Mouse (Mus musculus): ENCODE results near the gene Agmat. TPM values are rescaled to one million over a fixed set of nuclear protein-coding genes. Genes with fewer than 3 reads are reported as not detected.

Gene Agmat
- total RNA-seq (2023), result not detected

DNA sequence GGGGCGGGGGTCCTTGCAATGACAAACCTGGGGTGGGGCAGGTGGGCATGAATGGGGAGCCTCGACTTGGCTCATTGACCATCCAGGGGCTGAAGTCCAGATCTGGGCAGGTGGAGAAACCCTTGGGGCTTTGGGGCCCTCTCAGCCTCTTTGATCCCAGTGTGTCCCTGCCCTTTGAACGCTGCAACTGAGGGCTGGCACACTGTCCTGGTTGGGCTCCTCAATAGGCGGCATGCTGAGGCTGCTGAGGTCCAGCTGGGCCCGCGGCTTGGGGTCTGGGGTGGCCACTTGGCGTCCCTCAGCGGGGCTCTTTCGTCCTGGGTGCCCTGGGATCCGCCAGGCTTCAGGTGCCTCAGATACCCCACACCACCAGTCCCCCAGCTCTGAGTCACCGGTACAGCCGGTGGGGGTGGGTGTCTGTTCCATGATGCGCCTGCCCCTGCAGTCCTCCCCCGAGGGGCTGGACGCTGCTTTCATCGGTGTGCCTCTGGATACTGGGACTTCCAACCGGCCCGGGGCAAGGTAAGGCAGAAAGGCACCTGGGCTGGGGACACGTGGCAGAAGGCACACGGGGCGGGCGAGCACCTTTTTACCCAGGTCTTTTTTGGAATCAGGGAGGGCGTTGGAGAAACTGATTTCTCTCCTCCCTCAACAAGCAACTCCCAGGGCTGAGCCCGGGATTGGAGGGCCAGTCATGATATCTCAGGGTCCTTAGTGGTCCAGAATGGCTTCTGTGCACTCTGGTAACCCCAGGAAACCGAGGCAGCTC lies at the start of gene Agmat:
Gene Agmat, plus strand, starts transcription at position 95 of the 769 bp plus-strand sequence.

DNA sequence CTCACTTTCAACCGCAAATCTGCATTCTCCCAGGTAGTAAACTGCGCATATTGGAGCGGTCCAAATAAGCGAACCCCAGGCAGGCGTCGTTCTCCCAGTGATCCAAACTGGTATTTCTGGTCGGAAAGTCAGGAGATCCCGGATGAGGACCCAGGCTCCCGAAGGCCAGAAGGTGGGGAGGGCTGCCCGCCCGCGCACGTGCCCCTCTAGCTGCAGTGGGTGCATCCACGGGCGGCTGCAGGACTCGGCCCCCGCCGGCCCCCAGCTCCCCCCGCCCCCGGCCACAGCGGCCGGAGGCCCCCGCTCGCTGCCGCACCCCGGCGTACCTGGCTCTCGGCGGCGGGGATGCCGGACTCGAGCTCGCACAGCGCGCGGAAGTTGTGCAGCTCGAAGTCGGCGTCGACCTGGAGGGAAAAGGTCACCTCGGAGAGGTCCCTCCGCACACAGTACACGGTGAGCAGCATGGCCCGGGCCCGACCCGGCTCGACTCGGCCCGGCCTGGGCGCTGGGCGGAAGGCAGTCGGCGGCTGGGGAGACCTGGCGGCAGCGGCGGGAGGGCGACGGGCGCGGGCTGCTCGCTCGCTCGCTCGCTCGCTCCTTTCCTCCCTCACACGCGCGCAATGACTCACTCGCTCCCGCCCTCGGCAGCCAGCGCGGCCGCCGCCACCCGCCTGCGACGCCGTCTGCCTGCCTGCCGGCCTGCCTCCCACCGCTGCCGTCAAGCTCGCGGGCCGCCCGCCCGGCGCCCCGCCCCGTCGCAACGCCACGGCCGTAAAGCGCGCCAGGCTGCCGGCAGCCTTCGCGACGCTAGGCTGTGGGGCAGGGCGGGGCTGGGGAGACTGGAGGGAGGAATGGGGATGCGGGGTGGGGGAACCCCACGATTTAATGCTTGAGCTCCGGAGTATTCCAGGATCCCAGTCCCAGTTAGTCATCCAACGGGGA lies 23.5 kb upstream of the Agmat start, which contains the start of gene Ddi2:
Gene Ddi2, minus strand, starts transcription at position 689 of the 942 bp plus-strand sequence.

DNA sequence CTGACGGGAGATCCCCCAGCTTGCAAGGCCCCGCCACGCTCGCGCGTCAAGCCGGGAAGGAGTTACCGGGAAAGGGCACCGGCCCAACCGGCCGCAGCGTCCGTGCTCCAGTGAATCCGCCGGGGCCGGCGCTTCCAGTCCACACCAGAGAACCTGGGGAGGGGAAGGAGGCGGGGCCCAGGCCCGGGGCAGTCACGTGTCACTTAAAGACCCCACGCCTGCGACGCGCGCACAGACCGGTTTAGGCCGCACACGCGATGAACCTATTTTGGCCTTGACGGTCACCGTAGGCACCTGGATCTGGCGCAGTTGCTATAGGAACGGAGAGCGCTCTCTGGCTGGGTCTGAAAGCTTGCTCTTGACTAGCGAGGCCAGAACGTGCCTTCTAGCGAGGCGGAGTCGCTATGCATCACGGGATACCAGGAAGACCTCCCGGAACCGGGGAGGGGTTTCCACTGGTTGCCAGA lies 44.1 kb downstream of the Agmat start, which contains the start of gene Dnajc16:
Gene Dnajc16, minus strand, starts transcription at position 408 of the 467 bp plus-strand sequence.

DNA sequence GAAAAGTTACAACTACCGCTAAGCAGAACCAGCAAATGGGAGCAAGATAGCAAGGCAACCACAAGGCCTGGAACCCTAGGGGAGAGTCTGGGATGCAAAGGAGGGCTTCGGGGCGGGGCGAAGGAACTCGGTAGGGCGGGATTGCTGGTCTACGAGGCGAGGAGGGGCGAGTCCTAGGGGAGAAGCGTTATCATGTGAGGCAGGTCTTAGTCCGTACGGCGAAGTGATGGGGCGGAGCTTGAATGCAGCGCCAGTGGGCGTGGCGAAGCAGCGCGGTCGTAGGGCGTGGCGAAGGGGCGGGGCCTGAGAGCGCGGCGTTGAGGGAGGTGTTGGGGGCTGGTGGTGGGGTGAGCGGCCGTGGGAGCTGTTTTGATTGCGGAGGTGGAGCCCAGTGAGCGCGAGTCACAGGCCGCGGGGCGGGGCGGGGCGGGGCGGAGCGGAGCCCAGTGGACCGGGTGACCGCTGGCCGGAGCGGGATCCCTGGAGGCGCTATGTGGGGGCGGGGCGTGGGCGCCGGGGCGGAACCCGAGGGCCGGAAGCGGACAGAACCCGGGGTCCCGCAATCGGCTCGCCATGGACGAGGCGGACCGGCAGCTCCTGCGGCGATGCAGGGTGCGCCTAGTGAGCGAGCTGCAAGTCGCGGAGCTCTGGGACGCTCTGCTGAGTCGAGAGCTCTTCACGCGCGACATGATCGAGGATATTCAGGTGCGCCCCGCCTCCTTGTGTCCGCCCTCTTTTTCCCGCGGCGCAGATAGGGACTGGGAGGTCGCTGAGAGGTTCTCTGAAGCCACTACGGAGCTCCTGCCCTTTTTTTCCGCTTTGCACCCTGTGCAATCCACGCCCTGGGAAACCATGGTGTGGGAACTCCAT lies 47.0 kb downstream of the Agmat start, which contains the start of gene Casp9:
Gene Casp9, plus strand, starts transcription at position 331 of the 870 bp plus-strand sequence.

Other genes with a start within 250 kb of the Agmat start
- 57.6 TPM for gene Spen, start 208.1 kb upstream of the Agmat start, total RNA-seq (2023)
- not detected for gene Fblim1, start 140.6 kb upstream of the Agmat start, total RNA-seq (2023)
- not detected for gene Tmem82, start 128.0 kb upstream of the Agmat start, total RNA-seq (2023)
- not detected for gene Slc25a34, start 122.9 kb upstream of the Agmat start, total RNA-seq (2023)
- gene Plekhm2, start 81.8 kb upstream of the Agmat start, total RNA-seq (2023), result 36.7 TPM
- 7.3 TPM for gene Rsc1a1, start 61.1 kb upstream of the Agmat start, total RNA-seq (2023)
- gene Ddi2, start 23.3 kb upstream of the Agmat start, total RNA-seq (2023), result 37.8 TPM
- 8.6 TPM for gene Dnajc16, start 44.3 kb downstream of the Agmat start, total RNA-seq (2023)
- gene Casp9, start 46.9 kb downstream of the Agmat start, total RNA-seq (2023), result 9.7 TPM
- gene Cela2a, start 79.5 kb downstream of the Agmat start, total RNA-seq (2023), result 4.9 TPM
- not detected for gene Ctrc, start 99.7 kb downstream of the Agmat start, total RNA-seq (2023)
- 38.9 TPM for gene Efhd2, start 128.2 kb downstream of the Agmat start, total RNA-seq (2023)

Data from CD4-positive naive resting alpha-beta T cell, adult 57 days (primary cell).